Mouse (Mus musculus) v-Abl transformed pro-B cells (cell line): ENCODE results near the gene Ip6k3.

Source experiments
- in situ Hi-C, 2 experiments: fragments of 400-800 bp; cut with MboI; formaldehyde crosslinking; loops; one replicate each; pipeline ENCODE4 v1.15.1; 2025; ENCODE audit not compliant: unreplicated experiment in 2 of 2

The Ip6k3 gene

GRCm38 (mm10) chr17:27167545-27167944 lies at the start of gene Ip6k3:
Gene Ip6k3, minus strand, starts transcription at chr17:27167795.
- in situ Hi-C loops, result no loop called here

GRCm38 (mm10) chr17:27212768-27213525 lies 45.4 kb upstream of the Ip6k3 start:
- in situ Hi-C loops, result no loop called here

- in situ Hi-C loops, result no loop called here
These were observed 44.4 kb upstream of the Ip6k3 start for GRCm38 (mm10) chr17:27212006-27212405.

- in situ Hi-C loops, result loop anchor here in 1 of 2 experiments (10.0 kb wide), 1 partner anchor 952 kb away; the partner anchor contains the start of gene Luc7l
These were observed 39.6 kb upstream of the Ip6k3 start for GRCm38 (mm10) chr17:27207113-27207707.

- in situ Hi-C loops, result loop anchor here in 1 of 2 experiments (10.0 kb wide), 1 partner anchor 949 kb away; the partner anchor contains the start of gene Luc7l
These were observed 36.7 kb upstream of the Ip6k3 start, which contains the start of gene Lemd2 for GRCm38 (mm10) chr17:27204075-27204909. Gene Lemd2, minus strand, starts transcription at chr17:27204469.

- in situ Hi-C loops, result loop anchor here in 1 of 2 experiments (10.0 kb wide), 1 partner anchor 949 kb away; the partner anchor contains the start of gene Luc7l
These were observed 35.9 kb upstream of the Ip6k3 start for GRCm38 (mm10) chr17:27203358-27204074.

GRCm38 (mm10) chr17:27202919-27203357 lies 35.3 kb upstream of the Ip6k3 start:
- in situ Hi-C loops, result loop anchor here in 1 of 2 experiments (10.0 kb wide), 1 partner anchor 948 kb away; the partner anchor contains the start of gene Luc7l

GRCm38 (mm10) chr17:27201981-27202380 lies 34.4 kb upstream of the Ip6k3 start:
- in situ Hi-C loops, result loop anchor here in 1 of 2 experiments (10.0 kb wide), 1 partner anchor 947 kb away; the partner anchor contains the start of gene Luc7l

GRCm38 (mm10) chr17:27200801-27201200 lies 33.2 kb upstream of the Ip6k3 start:
- in situ Hi-C loops, result loop anchor here in 1 of 2 experiments (10.0 kb wide), 1 partner anchor 946 kb away; the partner anchor contains the start of gene Luc7l

GRCm38 (mm10) chr17:27199864-27200263 lies 32.3 kb upstream of the Ip6k3 start:
- in situ Hi-C loops, result loop anchor here in 1 of 2 experiments (10.0 kb wide), 1 partner anchor 945 kb away; the partner anchor contains the start of gene Luc7l

GRCm38 (mm10) chr17:27199205-27199604 lies 31.6 kb upstream of the Ip6k3 start:
- in situ Hi-C loops, result no loop called here

GRCm38 (mm10) chr17:27196206-27196605 lies 28.6 kb upstream of the Ip6k3 start:
- in situ Hi-C loops, result no loop called here

GRCm38 (mm10) chr17:27194258-27195185 lies 26.9 kb upstream of the Ip6k3 start:
- in situ Hi-C loops, result loop anchor here in 1 of 2 experiments (5.0 kb wide), 1 partner anchor 323 kb away; no protein-coding TSS in a partner anchor

- in situ Hi-C loops, result loop anchor here in 1 of 2 experiments (5.0 kb wide), 1 partner anchor 325 kb away; no protein-coding TSS in a partner anchor
These were observed 24.2 kb upstream of the Ip6k3 start for GRCm38 (mm10) chr17:27191804-27192203.

- in situ Hi-C loops, result loop anchor here in 1 of 2 experiments (5.0 kb wide), 1 partner anchor 326 kb away; no protein-coding TSS in a partner anchor
These were observed 23.6 kb upstream of the Ip6k3 start for GRCm38 (mm10) chr17:27191189-27191588.

GRCm38 (mm10) chr17:27189640-27190216 lies 22.1 kb upstream of the Ip6k3 start:
- in situ Hi-C loops, result loop anchor here (5.0 to 10.0 kb wide), 2 partner anchors 325 to 328 kb away; no protein-coding TSS in a partner anchor

- in situ Hi-C loops, result loop anchor here in 1 of 2 experiments (10.0 kb wide), 1 partner anchor 326 kb away; no protein-coding TSS in a partner anchor
These were observed 21.3 kb upstream of the Ip6k3 start for GRCm38 (mm10) chr17:27188883-27189282.

- in situ Hi-C loops, result loop anchor here in 1 of 2 experiments (10.0 kb wide), 1 partner anchor 328 kb away; no protein-coding TSS in a partner anchor
These were observed 19.5 kb upstream of the Ip6k3 start for GRCm38 (mm10) chr17:27187059-27187458.
